Mouse (Mus musculus) cerebellum, postnatal 10 days (tissue): Measurements from ENCODE around the gene Tspear.
A peak's percentile ranks its signal among the peaks of the same experiment; 100 is the strongest.
"Not testable (repeated sequence)": the region's sequence is repeated elsewhere in the genome, so short reads cannot be mapped to it uniquely, and the experiment has no call there.

Source experiments
- DNase-seq, 2 experiments: peaks; one replicate each; pipeline ENCODE4 v3.0.0; 2021; ENCODE audit warnings: mixed read lengths in 2 of 2

The Tspear gene

DNA sequence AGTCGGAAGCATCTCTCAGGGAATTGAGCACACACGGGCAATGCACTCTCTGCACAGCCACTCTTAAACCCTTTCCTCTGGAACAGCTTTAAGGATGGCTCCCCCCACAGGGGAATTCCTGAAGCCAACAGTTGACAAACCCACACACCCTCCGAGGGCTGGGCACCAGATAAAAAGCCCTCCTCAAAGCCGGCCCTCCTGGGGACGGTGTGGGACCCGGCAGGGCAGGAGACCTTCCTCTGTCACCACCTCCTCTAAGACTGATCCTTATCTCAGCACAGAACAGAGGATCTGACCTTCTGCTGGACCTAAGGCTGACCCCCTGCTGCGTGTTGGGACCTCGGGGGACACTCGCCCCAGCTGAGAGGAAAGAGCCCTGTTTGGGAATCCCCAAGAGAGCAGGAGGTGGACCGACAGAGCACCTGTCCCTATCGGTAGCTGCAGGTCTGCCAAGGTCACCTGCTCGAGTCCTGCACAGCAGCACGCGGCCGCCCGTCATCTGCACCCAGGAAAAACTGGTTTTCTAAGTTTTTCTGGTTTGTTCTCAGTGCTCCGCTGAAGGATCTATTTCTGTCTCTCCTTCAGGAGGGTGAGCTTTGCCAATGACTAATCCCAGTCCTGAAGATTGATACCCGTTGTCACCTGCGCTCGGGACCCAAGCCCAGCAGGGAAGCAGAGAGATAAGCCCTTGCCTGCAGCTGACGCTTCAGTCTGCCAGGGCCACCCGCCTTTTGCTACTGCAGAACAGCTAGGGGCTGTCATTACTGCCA is at the start of gene Tspear:
Tspear (plus strand) TSS at position 675 of the 770 bp plus-strand sequence.
- peak in 1 of 2 experiments; percentile 38 for DNase-seq

DNA sequence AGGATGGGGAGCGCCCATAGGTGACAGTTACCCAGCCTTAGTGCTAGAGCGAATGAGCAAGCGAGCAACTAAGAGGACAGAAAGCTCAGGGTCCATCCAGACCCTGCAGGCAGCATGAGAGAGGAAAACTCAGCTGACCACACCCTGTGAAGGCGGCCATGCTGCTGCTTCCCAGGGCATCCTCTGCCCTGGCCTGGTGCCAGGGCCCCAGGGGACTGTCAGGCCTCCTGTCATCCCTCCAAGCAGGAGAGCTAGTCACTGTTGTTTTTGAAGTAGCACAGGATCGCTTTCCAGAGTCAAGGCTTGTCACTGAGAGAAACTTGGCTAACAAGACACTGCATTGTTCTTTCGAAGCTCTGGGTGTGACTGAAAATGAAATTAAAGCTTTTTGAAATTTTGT is 47.4 kb upstream of the Tspear start:
- no peak for DNase-seq

GRCm38 (mm10) chr10:77643160-77643559 is 43.2 kb upstream of the Tspear start:
- no peak for DNase-seq

GRCm38 (mm10) chr10:77645571-77645970 is 40.8 kb upstream of the Tspear start:
- no peak for DNase-seq

GRCm38 (mm10) chr10:77647461-77647860 is 38.9 kb upstream of the Tspear start:
- peak; percentile 57 to 65 for DNase-seq

- no peak for DNase-seq
Observed at GRCm38 (mm10) chr10:77647901-77648300, 38.5 kb upstream of the Tspear start.

DNA sequence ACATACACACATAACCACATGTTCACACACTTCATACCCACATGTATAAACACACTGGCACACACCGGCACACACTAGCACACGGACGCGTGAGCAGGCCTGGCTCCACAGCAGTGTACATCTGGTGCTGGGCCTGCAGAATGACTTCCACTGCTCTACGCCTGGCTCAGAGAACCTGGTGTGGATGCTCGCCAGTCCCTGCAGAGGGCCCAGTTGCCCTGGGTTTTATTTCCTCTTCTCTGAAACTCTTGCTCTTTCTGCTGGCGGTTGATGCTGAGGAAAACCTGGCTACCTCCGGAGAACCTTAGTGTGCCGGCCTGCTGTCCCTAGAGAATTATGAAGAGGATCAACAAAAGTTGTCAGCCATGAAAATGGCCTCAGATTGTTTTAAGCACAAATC is 34.3 kb upstream of the Tspear start:
- DNase-seq, result peak; percentile 57 to 65

GRCm38 (mm10) chr10:77658286-77658994 is 27.9 kb upstream of the Tspear start:
- no peak for DNase-seq

GRCm38 (mm10) chr10:77663949-77664665 is 22.3 kb upstream of the Tspear start:
- no peak for DNase-seq

DNA sequence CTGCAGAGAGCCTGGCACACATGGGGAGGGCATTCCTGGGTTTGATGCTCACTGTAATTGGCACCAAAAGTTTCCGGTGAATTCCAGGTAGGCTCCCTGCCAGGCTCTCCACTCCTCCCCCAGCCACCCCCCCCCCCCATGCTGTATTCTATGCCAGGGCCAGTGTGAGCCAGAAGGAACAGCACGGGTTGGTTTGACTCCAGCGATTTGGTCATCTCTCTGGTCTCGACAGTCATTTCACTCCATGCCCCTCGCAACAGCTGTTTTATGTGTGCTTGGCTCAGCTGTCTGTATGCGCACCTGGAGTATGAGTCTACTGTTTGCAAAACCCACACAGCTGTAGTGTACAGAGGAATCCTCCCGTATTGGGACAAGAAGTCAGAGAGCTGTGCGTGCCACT is 20.0 kb upstream of the Tspear start:
- DNase-seq, result peak; percentile 71 to 77

DNA sequence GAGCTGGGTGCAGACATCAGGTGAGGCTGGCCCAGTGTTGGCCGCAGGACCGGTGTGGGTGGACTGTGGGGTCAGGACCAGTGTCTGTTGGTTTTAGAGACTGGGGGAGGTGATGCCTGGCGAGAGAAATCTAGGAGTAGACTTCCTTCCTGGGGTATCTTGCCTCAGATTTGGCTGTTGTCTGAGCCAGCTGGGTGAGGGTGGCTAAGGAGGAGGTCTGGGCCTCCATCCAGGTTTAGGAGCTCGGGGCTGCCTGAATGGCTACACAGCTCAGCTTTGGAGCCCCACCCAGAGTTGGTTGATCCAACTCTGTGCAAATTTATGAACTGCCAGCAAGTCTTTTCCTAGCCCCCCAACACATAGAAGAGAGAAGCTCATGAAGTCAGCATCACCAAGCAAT is 19.0 kb upstream of the Tspear start:
- no peak for DNase-seq

DNA sequence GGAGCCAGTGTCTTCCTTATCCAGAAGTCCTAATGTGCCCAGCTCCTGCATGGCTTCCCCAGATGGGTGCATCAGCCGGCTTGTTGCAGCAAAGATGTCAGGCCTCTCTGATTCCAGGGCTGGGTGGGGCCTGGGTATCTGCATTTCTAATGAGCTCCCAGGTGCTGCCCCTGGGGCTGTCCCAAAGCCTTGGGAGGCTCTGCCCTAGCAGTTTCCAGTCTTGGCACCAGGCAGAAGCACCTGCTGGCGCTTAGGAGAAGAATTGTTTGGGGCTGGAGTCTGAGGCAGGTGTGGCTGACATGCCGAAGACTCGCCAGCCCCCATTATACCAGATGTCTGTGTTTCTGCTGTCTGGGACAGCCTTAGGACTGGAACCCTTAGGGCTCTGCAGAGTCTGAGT is 15.7 kb upstream of the Tspear start:
- DNase-seq, result no peak

- DNase-seq, result no peak
Observed at GRCm38 (mm10) chr10:77671519-77671918, 14.8 kb upstream of the Tspear start.

- DNase-seq, result no peak
Observed at GRCm38 (mm10) chr10:77673765-77674164, 12.6 kb upstream of the Tspear start.

DNA sequence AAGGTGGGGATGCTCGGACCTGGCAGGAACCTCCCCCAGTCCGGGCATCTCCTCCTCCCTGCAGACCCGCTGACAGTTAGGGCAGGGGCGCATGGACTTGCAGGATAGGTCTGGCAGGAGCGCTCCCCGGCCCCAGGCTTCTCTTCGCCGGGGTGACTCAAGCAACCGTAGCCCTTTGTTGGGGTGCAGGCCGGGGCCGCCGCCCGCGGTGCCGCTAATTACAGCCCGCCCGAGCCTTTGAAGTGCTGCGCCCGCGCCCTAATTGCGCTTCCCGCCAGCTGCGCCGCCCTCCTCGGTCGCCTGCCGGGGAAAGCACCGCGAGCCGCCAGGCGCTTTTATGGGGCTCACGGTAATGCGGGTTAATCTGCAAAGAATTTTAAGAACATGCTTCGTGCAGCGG is 8.8 kb upstream of the Tspear start:
- DNase-seq, result no peak

GRCm38 (mm10) chr10:77682994-77683393 is 3.4 kb upstream of the Tspear start:
- no peak for DNase-seq

GRCm38 (mm10) chr10:77684181-77684580 is 2.2 kb upstream of the Tspear start:
- no peak for DNase-seq

GRCm38 (mm10) chr10:77687021-77687420 is 652 bp downstream of the Tspear start:
- no peak for DNase-seq

DNA sequence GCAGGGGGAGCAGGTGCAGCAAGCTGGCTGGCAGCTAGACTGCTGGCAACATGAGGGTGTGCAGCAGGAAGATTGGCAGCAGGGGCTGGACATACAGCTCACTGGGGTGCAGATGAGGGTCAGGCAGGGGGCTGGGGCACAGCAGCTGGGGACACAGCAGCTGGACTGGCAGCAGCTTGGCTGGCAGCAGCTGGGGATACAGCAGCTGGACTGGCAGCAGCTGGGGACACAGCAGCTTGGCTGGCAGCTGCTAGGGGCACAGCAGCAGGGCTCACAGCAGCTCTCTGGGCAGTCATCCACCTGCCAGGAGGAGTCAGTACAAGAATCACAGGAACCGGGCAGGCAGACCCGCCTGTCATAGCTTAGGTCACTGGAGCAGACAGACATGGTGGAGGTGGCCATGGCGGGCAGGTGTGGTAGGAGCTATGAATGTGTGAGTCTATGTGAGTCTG is 4.0 kb downstream of the Tspear start, which contains the start of gene Gm19402:
Gm19402 (minus strand) TSS at position 402 of the 452 bp plus-strand sequence.
- peak in 1 of 2 experiments; percentile 37 for DNase-seq

DNA sequence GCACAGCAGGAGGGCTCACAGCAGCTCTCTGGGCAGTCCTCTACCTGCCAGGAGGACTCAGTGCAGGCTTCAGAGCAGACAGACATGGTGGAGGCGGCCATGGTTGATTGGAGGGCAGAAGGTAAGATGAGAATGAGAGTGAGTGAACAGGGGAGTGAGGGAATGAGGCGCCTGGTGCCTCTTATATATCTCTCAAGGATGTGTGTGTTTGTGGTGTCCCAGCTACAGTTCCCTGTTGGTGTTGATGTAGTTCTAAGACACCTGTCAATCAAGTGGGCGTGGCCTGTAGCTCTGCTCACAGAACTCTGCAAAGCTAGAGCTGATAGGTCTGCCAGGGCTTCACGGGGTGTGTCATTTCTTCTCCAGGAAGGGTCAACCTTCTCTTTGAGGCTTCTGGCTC is 10.8 kb downstream of the Tspear start, which contains the start of gene Gm9508:
Gm9508 (minus strand) TSS at position 101 of the 400 bp plus-strand sequence.
- no peak for DNase-seq

- DNase-seq, result no peak
Observed at GRCm38 (mm10) chr10:77706326-77706725, 20.0 kb downstream of the Tspear start, which contains the start of gene Gm10272. Gene Gm10272 (plus strand): TSS chr10:77706626.

DNA sequence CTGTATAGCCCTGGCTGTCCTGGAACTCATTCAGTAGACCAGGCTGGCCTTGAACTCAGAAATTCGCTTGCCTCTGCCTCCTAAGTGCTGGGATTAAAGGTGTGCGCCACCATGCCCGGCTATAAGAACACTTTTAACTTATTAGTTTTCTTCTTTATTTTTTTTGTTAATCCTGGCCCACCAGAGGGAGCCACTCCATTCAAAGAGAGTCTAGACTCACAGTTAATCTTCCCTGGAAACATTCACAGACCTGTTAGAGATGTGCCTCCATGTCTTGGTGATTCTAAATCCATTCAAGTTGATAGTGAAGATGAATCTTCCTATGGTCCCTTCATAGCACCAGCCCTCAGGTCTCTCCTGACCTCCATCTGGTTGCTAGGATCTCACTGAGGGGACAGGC is 23.5 kb downstream of the Tspear start:
- no peak for DNase-seq

DNA sequence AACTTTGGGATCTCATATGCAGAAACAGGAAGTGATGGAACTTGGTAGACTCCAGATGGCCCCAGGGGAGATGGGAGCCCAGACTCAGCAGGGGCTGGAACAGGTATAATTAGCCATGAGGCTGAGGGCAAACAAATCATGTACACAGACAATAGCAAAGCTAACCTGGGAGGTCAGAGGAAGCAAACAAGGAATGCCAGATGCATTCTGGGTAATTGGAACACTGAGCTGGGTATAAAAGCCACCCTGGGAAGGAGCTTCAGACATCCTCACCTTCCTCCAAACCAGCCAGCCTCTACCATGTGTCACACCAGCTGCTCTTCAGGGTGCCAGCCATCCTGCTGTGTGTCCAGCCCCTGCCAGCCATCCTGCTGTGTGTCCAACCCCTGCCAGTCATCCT is 24.8 kb downstream of the Tspear start, which contains the start of gene Gm10024:
Gm10024 (plus strand) TSS at position 301 of the 400 bp plus-strand sequence.
- not testable (repeated sequence) for DNase-seq
